In genomic region chr13:13867922-13868321, GRCm38 (mm10) we compare ENCODE assay signal across 7 mouse cellular contexts.
A peak's percentile ranks its signal among the peaks of the same experiment; 100 is the strongest.
DNase-seq lines count a peak whose midpoint lies in the region; ATAC-seq and TF ChIP-seq lines count a peak whose summit lies in the region.

No protein-coding gene starts in this region.

- DNase-seq in left cerebral cortex, adult 18-20 months (ENCODE audit: low spot score in 2 of 2), result peak; percentile 15 to 23
- DNase-seq in left cerebral cortex, adult 9 months (ENCODE audit: low spot score in 2 of 2), result no peak
- no peak for DNase-seq in Patski (ENCODE audit: low read depth, low spot score)
- no peak for DNase-seq in forebrain, embryonic 11.5 days (ENCODE audit: low spot score)
- peak; percentile 39 to 56 for DNase-seq in right cerebral cortex, postnatal 10 days (ENCODE audit: low spot score in 2 of 2)

- in situ Hi-C loops in Patski (cut with MboI; ENCODE audit: low pct_unique_long_range_greater_than_20kb), result loop anchor here (5.0 to 25.0 kb wide), 2 partner anchors 206 to 356 kb away; no protein-coding TSS in a partner anchor

- peak; percentile 39 for ATAC-seq in Patski
- ATAC-seq in forebrain, embryonic 11.5 days (replicated peaks; ENCODE audit: low FRiP score), result peak; percentile 83
- peak; percentile 71; the same call in 1 of the 2 replicates for ATAC-seq in limb, embryonic 12.5 days (ENCODE audit: insufficient number of reproducible peaks, insufficient read depth, low FRiP score, low TSS enrichment, low read depth)
- ATAC-seq in erythroblast, adult 5-6 weeks (replicated peaks; ENCODE audit: low FRiP score, poor library complexity, severe bottlenecking), result no peak

- H3K4me3 ChIP-seq in forebrain, embryonic 11.5 days (ENCODE audit: low read depth, low read length), result no peak overlapping the region
- no peak overlapping the region for H3K4me3 ChIP-seq in limb, embryonic 12.5 days (replicated peaks)

- no peaks in the 10 kb centered on the region for H3K9me3 ChIP-seq in forebrain, embryonic 11.5 days (ENCODE audit: control insufficient read depth, low read length)
- H3K9me3 ChIP-seq in limb, embryonic 12.5 days, result no peaks in the 10 kb centered on the region

- POLR2A ChIA-PET in Patski (lab: Charles Lee), result interaction anchor here (0.7 kb wide), 1 partner anchor 180 kb away, joined by 5 read pairs; no protein-coding TSS in a partner anchor

- no peaks in the 10 kb centered on the region for H3K4me1 ChIP-seq in forebrain, embryonic 11.5 days (replicated peaks; ENCODE audit: control insufficient read depth, insufficient read depth, low read length)
- no peaks in the 10 kb centered on the region for H3K4me1 ChIP-seq in limb, embryonic 12.5 days (replicated peaks)

- H3K36me3 ChIP-seq in forebrain, embryonic 11.5 days (ENCODE audit: control insufficient read depth, insufficient read depth, low read length), result no peaks in the 10 kb centered on the region
- H3K36me3 ChIP-seq in limb, embryonic 12.5 days, result no peaks in the 10 kb centered on the region

- peaks cover 5% of the 10 kb centered on the region for H3K27me3 ChIP-seq in Patski
- H3K27me3 ChIP-seq in forebrain, embryonic 11.5 days (ENCODE audit: control insufficient read depth, insufficient read depth, low read length), result no peaks in the 10 kb centered on the region
- H3K27me3 ChIP-seq in limb, embryonic 12.5 days, result no peaks in the 10 kb centered on the region

- H3K9ac ChIP-seq in forebrain, embryonic 11.5 days (ENCODE audit: low read length), result no peak overlapping the region
- no peak overlapping the region for H3K9ac ChIP-seq in limb, embryonic 12.5 days (replicated peaks)

- no peak overlapping the region for H3K4me2 ChIP-seq in forebrain, embryonic 11.5 days (ENCODE audit: low read depth, low read length, severe bottlenecking)
- no peak overlapping the region for H3K4me2 ChIP-seq in limb, embryonic 12.5 days

- 26% methylated on average over 3 of the region's 3 CpGs for WGBS in forebrain, embryonic 11.5 days
- 30% methylated on average over 3 of the region's 3 CpGs for WGBS in limb, embryonic 12.5 days

- CTCF ChIA-PET in Patski (lab: Charles Lee), result interaction anchor here (0.9 to 1.4 kb wide), 3 partner anchors 9 to 352 kb away, joined by 3 to 4 read pairs (median 3); no protein-coding TSS in a partner anchor

- H3K27ac ChIP-seq in forebrain, embryonic 11.5 days (ENCODE audit: low read depth, low read length), result no peak overlapping the region
- H3K27ac ChIP-seq in limb, embryonic 12.5 days, result no peak overlapping the region

- peak; percentile 69 for TF ChIP-seq CTCF in Patski (IDR thresholded peaks at IDR 0.05)

Comparison
In these comparisons a context has a peak if more than half of its experiments do, and no peak if none do; other contexts are left out.
1. DNase-seq: peak in left cerebral cortex, adult 18-20 months (2 of 2) and right cerebral cortex, postnatal 10 days (2 of 2); none in left cerebral cortex, adult 9 months (0 of 2), Patski (single experiment) and forebrain, embryonic 11.5 days (single experiment).